ENCODE assay signal across 8 mouse cellular contexts in genomic region chr11:3535406-3535986, GRCm38 (mm10). TPM values are rescaled to one million over a fixed set of nuclear protein-coding genes. Genes with fewer than 3 reads are reported as not detected.
DNase-seq lines count a peak whose midpoint lies in the region; ATAC-seq lines count a peak whose summit lies in the region.

No protein-coding gene starts in this region.

- no peaks in the 10 kb centered on the region for H3K27me3 ChIP-seq in intestine, embryonic 14.5 days (replicated peaks; ENCODE audit: control insufficient read depth, insufficient read depth, low read length)

- H3K36me3 ChIP-seq in intestine, embryonic 14.5 days (ENCODE audit: control insufficient read depth, insufficient read depth, low read length), result peaks cover 46% of the 10 kb centered on the region

- peak; percentile 97 for DNase-seq in adrenal gland, adult 2 months
- peak; percentile 95 for DNase-seq in embryo, embryonic 11 days
- DNase-seq in gastrocnemius, postnatal 25 days, result peak; percentile 94
- peak; percentile 99 for DNase-seq in intestine, embryonic 14.5 days (ENCODE audit: low spot score)
- DNase-seq in left cerebral cortex, postnatal 14 days (ENCODE audit: low spot score in 2 of 2), result peak; percentile 94 to 96
- DNase-seq in right cerebral cortex, postnatal 14 days, result peak; percentile 97
- peak; percentile 98 for DNase-seq in urinary bladder, postnatal 25 days (ENCODE audit: low spot score)

- H3K4me2 ChIP-seq in intestine, embryonic 14.5 days (ENCODE audit: low read length), result peak overlapping the region; percentile 73

- H3K27ac ChIP-seq in intestine, embryonic 14.5 days (ENCODE audit: low read depth), result peak overlapping the region; percentile 92

- peak; percentile 84 for ATAC-seq in intestine, embryonic 14.5 days (replicated peaks; ENCODE audit: low FRiP score, low TSS enrichment, low read depth)
- ATAC-seq in megakaryocyte-erythroid progenitor cell, adult 5-6 weeks (replicated peaks; ENCODE audit: low FRiP score, low TSS enrichment, poor library complexity, severe bottlenecking), result peak; percentile 72

- H3K4me3 ChIP-seq in intestine, embryonic 14.5 days (ENCODE audit: low read depth, low read length), result peak overlapping the region; percentile 50

- H3K9me3 ChIP-seq in intestine, embryonic 14.5 days (ENCODE audit: control insufficient read depth, low read length), result no peaks in the 10 kb centered on the region

- peaks cover 34% of the 10 kb centered on the region for H3K4me1 ChIP-seq in intestine, embryonic 14.5 days (replicated peaks; ENCODE audit: control insufficient read depth, insufficient read depth, low read length)

- intact Hi-C loops in left cerebral cortex, postnatal 14 days (cut with DNase I), result loop anchor here (2.0 to 5.0 kb wide), 3 partner anchors 97 to 252 kb away; no protein-coding TSS in a partner anchor

- WGBS in intestine, embryonic 14.5 days, result under 1% methylated on average over 36 of the region's 36 CpGs

- H3K9ac ChIP-seq in intestine, embryonic 14.5 days (ENCODE audit: low read length), result peak overlapping the region; percentile 53

RNA-seq across cellular contexts. Expression of gene Smtn, which starts 4.9 kb away (rescaled TPM):
- total RNA-seq in adrenal gland, adult 2 months (2021), result 10 to 100 TPM; 45.1 to 59.8 TPM
- 33.2 and 36.2 TPM in 2 replicates for polyA plus RNA-seq in adrenal gland, adult 2 months (2012; rRNA removed)
- total RNA-seq in gastrocnemius, postnatal 25 days (2021), result 10 to 100 TPM; 80.8 to 97.3 TPM
- polyA plus RNA-seq in intestine, embryonic 14.5 days (2014; fragmentation: Nextera tagmentation; extraction: Ambion mirVana), result 87.0 and 88.2 TPM in 2 replicates
- 10 to 100 TPM; 10.8 to 13.1 TPM for total RNA-seq in left cerebral cortex, postnatal 14 days (2021)
- 3.3 and 4.1 TPM in 2 replicates for total RNA-seq in megakaryocyte-erythroid progenitor cell, adult 5-6 weeks (2014; fragmentation: Nextera tagmentation)
- 0.30 and 1.3 TPM in 2 replicates for total RNA-seq in megakaryocyte-erythroid progenitor cell, adult 5-6 weeks (2017)

RNA-seq across cellular contexts. Expression of gene Selenom, which starts 21.0 kb away (rescaled TPM):
- 10 to 100 TPM; 31.7 to 54.5 TPM for total RNA-seq in adrenal gland, adult 2 months (2021)
- polyA plus RNA-seq in adrenal gland, adult 2 months (2012; rRNA removed), result 89.0 and 131 TPM in 2 replicates
- total RNA-seq in gastrocnemius, postnatal 25 days (2021), result 10 to 100 TPM; 15.1 to 19.6 TPM
- 146 and 160 TPM in 2 replicates for polyA plus RNA-seq in intestine, embryonic 14.5 days (2014; fragmentation: Nextera tagmentation; extraction: Ambion mirVana)
- 100 to 1,000 TPM; 156 to 170 TPM for total RNA-seq in left cerebral cortex, postnatal 14 days (2021)
- not detected in 2 replicates for total RNA-seq in megakaryocyte-erythroid progenitor cell, adult 5-6 weeks (2014; fragmentation: Nextera tagmentation)
- total RNA-seq in megakaryocyte-erythroid progenitor cell, adult 5-6 weeks (2017), result not detected in 2 replicates

RNA-seq across cellular contexts. Expression of gene Inpp5j, which starts 30.9 kb away (rescaled TPM):
- 1 to 10 TPM in 1 of 2 experiments, under 1 TPM in 1; 0.72 to 1.8 TPM for total RNA-seq in adrenal gland, adult 2 months (2021)
- 1.8 and 2.6 TPM in 2 replicates for polyA plus RNA-seq in adrenal gland, adult 2 months (2012; rRNA removed)
- total RNA-seq in gastrocnemius, postnatal 25 days (2021), result 1 to 10 TPM; 5.6 TPM
- polyA plus RNA-seq in intestine, embryonic 14.5 days (2014; fragmentation: Nextera tagmentation; extraction: Ambion mirVana), result 4.1 and 4.3 TPM in 2 replicates
- total RNA-seq in left cerebral cortex, postnatal 14 days (2021), result 10 to 100 TPM; 51.7 to 53.4 TPM
- total RNA-seq in megakaryocyte-erythroid progenitor cell, adult 5-6 weeks (2014; fragmentation: Nextera tagmentation), result 0.37 TPM in 1 of 2 replicates, not detected in the other
- not detected in 2 replicates for total RNA-seq in megakaryocyte-erythroid progenitor cell, adult 5-6 weeks (2017)

RNA-seq across cellular contexts. Expression of gene Pla2g3, which starts 47.4 kb away (rescaled TPM):
- total RNA-seq in adrenal gland, adult 2 months (2021), result under 1 TPM in 1 of 2 experiments, not detected in 1; 0.14 TPM
- 0.52 and 0.65 TPM in 2 replicates for polyA plus RNA-seq in adrenal gland, adult 2 months (2012; rRNA removed)
- not detected for total RNA-seq in gastrocnemius, postnatal 25 days (2021)
- 0.61 and 0.75 TPM in 2 replicates for polyA plus RNA-seq in intestine, embryonic 14.5 days (2014; fragmentation: Nextera tagmentation; extraction: Ambion mirVana)
- 1 to 10 TPM; 3.6 to 7.2 TPM for total RNA-seq in left cerebral cortex, postnatal 14 days (2021)
- 0.12 TPM in 1 of 2 replicates, not detected in the other for total RNA-seq in megakaryocyte-erythroid progenitor cell, adult 5-6 weeks (2014; fragmentation: Nextera tagmentation)
- 0.28 TPM in 1 of 2 replicates, not detected in the other for total RNA-seq in megakaryocyte-erythroid progenitor cell, adult 5-6 weeks (2017)

Comparison
In these comparisons a context has a peak if more than half of its experiments do, and no peak if none do; other contexts are left out.
1. Peak in every context shown above with its lines: DNase-seq, ATAC-seq, H3K4me3 ChIP-seq and H3K27ac ChIP-seq.
2. RNA of gene Selenom, which starts 21.0 kb away (total RNA-seq): 156 to 170 TPM in left cerebral cortex, postnatal 14 days, 31.7 to 54.5 TPM in adrenal gland, adult 2 months and 15.1 to 19.6 TPM in gastrocnemius, postnatal 25 days; not detected in megakaryocyte-erythroid progenitor cell, adult 5-6 weeks; every median in the first group is over 10 times any median in the second.
3. RNA of gene Inpp5j, which starts 30.9 kb away (total RNA-seq): 51.7 to 53.4 TPM in left cerebral cortex, postnatal 14 days; 5.6 TPM in gastrocnemius, postnatal 25 days, 0.72 to 1.8 TPM in adrenal gland, adult 2 months and 0.37 TPM in megakaryocyte-erythroid progenitor cell, adult 5-6 weeks; every median in the first group is over 4 times any median in the second.